Comparison of ENCODE assay signal across 10 mouse cellular contexts in the genomic region with DNA sequence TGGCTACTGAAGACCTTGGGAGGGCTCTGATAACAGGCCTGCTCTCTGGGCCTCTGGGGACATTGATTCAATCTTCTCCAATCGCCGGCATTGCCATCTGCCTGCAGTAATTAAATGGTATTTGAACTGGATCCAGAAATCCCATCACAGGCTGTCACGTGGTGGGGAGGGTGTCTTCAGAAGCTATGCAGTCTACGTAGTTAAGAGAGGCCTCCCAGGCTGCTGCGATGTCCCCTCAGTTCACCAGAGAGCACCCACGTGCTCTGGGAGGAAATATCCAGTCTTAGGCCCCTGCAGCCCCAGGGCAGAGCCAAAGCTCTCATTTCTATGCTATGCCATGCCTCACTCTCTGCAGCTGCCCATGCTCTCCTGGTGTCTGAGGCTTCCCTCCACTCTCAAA. TPM values are rescaled to one million over a fixed set of nuclear protein-coding genes. Genes with fewer than 3 reads are reported as not detected.
A peak's percentile ranks its signal among the peaks of the same experiment; 100 is the strongest.
DNase-seq lines count a peak whose midpoint lies in the region; ATAC-seq and TF ChIP-seq lines count a peak whose summit lies in the region.
"Had no signal": no experiment of that assay in that cellular context is flagged by ENCODE, and none has a peak within 500 bp of the region (broad histone marks: within the 10 kb centered on the region; RNA-seq: fewer than 3 reads in every experiment).

No protein-coding gene starts in this region.

- no peaks in the 10 kb centered on the region for H3K9me3 ChIP-seq in heart, embryonic 10.5 days
- no peaks in the 10 kb centered on the region for H3K9me3 ChIP-seq in heart, embryonic 11.5 days (replicated peaks; ENCODE audit: control insufficient read depth, low read length)
- no peaks in the 10 kb centered on the region for H3K9me3 ChIP-seq in hindbrain, embryonic 14.5 days (ENCODE audit: control insufficient read depth, low read length)
- H3K9me3 ChIP-seq in liver, postnatal 0 days (ENCODE audit: low read length): no peaks in the 10 kb centered on the region
- no peaks in the 10 kb centered on the region for H3K9me3 ChIP-seq in heart, embryonic 12.5 days (replicated peaks)
- H3K9me3 ChIP-seq: embryonic facial prominence, embryonic 12.5 days; stomach, embryonic 15.5 days had no signal

- no peak for TF ChIP-seq CTCF in liver, postnatal 0 days (IDR thresholded peaks at IDR 0.05; ENCODE audit: low read depth)

- DNase-seq in heart, embryonic 10.5 days (ENCODE audit: low spot score): no peak
- DNase-seq in Muller cell, postnatal 12 days (ENCODE audit: inconsistent ontology term): peak; percentile 76
- peak; percentile 71 for DNase-seq in hindbrain, embryonic 14.5 days (ENCODE audit: low spot score)
- no peak for DNase-seq in liver, postnatal 0 days
- no peak for DNase-seq in embryo, embryonic 11 days

- peaks cover 8% of the 10 kb centered on the region for H3K36me3 ChIP-seq in heart, embryonic 10.5 days
- no peaks in the 10 kb centered on the region for H3K36me3 ChIP-seq in heart, embryonic 11.5 days (ENCODE audit: control insufficient read depth, insufficient read depth, low read length)
- H3K36me3 ChIP-seq in hindbrain, embryonic 14.5 days (replicated peaks; ENCODE audit: control insufficient read depth, insufficient read depth): peaks cover 29% of the 10 kb centered on the region
- H3K36me3 ChIP-seq in liver, postnatal 0 days (replicated peaks; ENCODE audit: insufficient read depth, low read length): peaks cover 2% of the 10 kb centered on the region; the same call in 1 of the 2 replicates
- peaks cover 10% of the 10 kb centered on the region for H3K36me3 ChIP-seq in heart, embryonic 12.5 days
- H3K36me3 ChIP-seq: stomach, embryonic 15.5 days had no signal

- H3K27ac ChIP-seq in heart, embryonic 10.5 days: peak overlapping the region; percentile 65; the same call in 1 of the 2 replicates
- H3K27ac ChIP-seq in heart, embryonic 11.5 days (ENCODE audit: low read depth, low read length): no peak overlapping the region
- peak overlapping the region; percentile 58 for H3K27ac ChIP-seq in hindbrain, embryonic 14.5 days
- peak overlapping the region; percentile 60 for H3K27ac ChIP-seq in liver, postnatal 0 days (ENCODE audit: low read depth)
- no peak overlapping the region for H3K27ac ChIP-seq in heart, embryonic 12.5 days (ENCODE audit: poor library complexity, severe bottlenecking)
- H3K27ac ChIP-seq: embryonic facial prominence, embryonic 12.5 days; stomach, embryonic 15.5 days had no signal

- no peak overlapping the region for H3K4me2 ChIP-seq in heart, embryonic 11.5 days
- H3K4me2 ChIP-seq in hindbrain, embryonic 14.5 days (replicated peaks): peak overlapping the region; percentile 11; the same call in 1 of the 2 replicates
- no peak overlapping the region for H3K4me2 ChIP-seq in liver, postnatal 0 days (ENCODE audit: low read depth, low read length)
- no peak overlapping the region for H3K4me2 ChIP-seq in heart, embryonic 12.5 days
- H3K4me2 ChIP-seq: embryonic facial prominence, embryonic 12.5 days; stomach, embryonic 15.5 days had no signal

- 36% methylated on average over 6 of the region's 6 CpGs for WGBS in heart, embryonic 10.5 days
- 25% methylated on average over 6 of the region's 6 CpGs for WGBS in heart, embryonic 11.5 days (ENCODE audit: insufficient replicate concordance)
- WGBS in hindbrain, embryonic 14.5 days: 8% methylated on average over 6 of the region's 6 CpGs
- 54% methylated on average over 6 of the region's 6 CpGs for WGBS in liver, postnatal 0 days (ENCODE audit: insufficient replicate concordance)
- 22% methylated on average over 6 of the region's 6 CpGs for WGBS in heart, embryonic 12.5 days

- TF ChIP-seq EP300 in liver, postnatal 0 days (IDR thresholded peaks at IDR 0.05; ENCODE audit: low read depth): no peak

- H3K27me3 ChIP-seq in heart, embryonic 10.5 days (ENCODE audit: insufficient read depth, poor library complexity, severe bottlenecking): no peaks in the 10 kb centered on the region
- no peaks in the 10 kb centered on the region for H3K27me3 ChIP-seq in heart, embryonic 11.5 days (ENCODE audit: control insufficient read depth, insufficient read depth, low read length)
- no peaks in the 10 kb centered on the region for H3K27me3 ChIP-seq in hindbrain, embryonic 14.5 days (ENCODE audit: control insufficient read depth, insufficient read depth, low read length)
- H3K27me3 ChIP-seq in liver, postnatal 0 days (ENCODE audit: insufficient read depth, low read length): no peaks in the 10 kb centered on the region
- no peaks in the 10 kb centered on the region for H3K27me3 ChIP-seq in heart, embryonic 12.5 days (replicated peaks)
- H3K27me3 ChIP-seq: embryonic facial prominence, embryonic 12.5 days; stomach, embryonic 15.5 days had no signal

- H3K4me1 ChIP-seq in heart, embryonic 10.5 days: peaks cover 64% of the 10 kb centered on the region
- peaks cover 42% of the 10 kb centered on the region for H3K4me1 ChIP-seq in heart, embryonic 11.5 days (ENCODE audit: control insufficient read depth, insufficient read depth, low read length)
- H3K4me1 ChIP-seq in hindbrain, embryonic 14.5 days (replicated peaks; ENCODE audit: control insufficient read depth, insufficient read depth, low read length): peaks cover 71% of the 10 kb centered on the region
- H3K4me1 ChIP-seq in liver, postnatal 0 days (ENCODE audit: insufficient read depth): peaks cover 38% of the 10 kb centered on the region
- H3K4me1 ChIP-seq in heart, embryonic 12.5 days (replicated peaks): peaks cover 57% of the 10 kb centered on the region

- no peak for ATAC-seq in heart, embryonic 11.5 days (replicated peaks; ENCODE audit: insufficient number of reproducible peaks, low FRiP score, low TSS enrichment)
- ATAC-seq in hindbrain, embryonic 14.5 days (ENCODE audit: low FRiP score): peak; percentile 56
- no peak for ATAC-seq in liver, postnatal 0 days
- no peak for ATAC-seq in CD4-positive, CD25-positive, alpha-beta regulatory T cell, adult 4 months
- ATAC-seq in heart, embryonic 12.5 days (ENCODE audit: insufficient number of reproducible peaks, low FRiP score): no peak

- no peak overlapping the region for H3K9ac ChIP-seq in heart, embryonic 11.5 days (ENCODE audit: low read depth, low read length)
- H3K9ac ChIP-seq in hindbrain, embryonic 14.5 days: 0 out of 2 replicates have a peak overlapping the region, but pooled peaks have one; percentile 12
- H3K9ac ChIP-seq in liver, postnatal 0 days (replicated peaks): no peak overlapping the region
- H3K9ac ChIP-seq in heart, embryonic 12.5 days: no peak overlapping the region
- H3K9ac ChIP-seq: embryonic facial prominence, embryonic 12.5 days; stomach, embryonic 15.5 days had no signal

- no peak overlapping the region for H3K4me3 ChIP-seq in heart, embryonic 10.5 days
- H3K4me3 ChIP-seq in heart, embryonic 11.5 days (ENCODE audit: low read depth, low read length): no peak overlapping the region
- H3K4me3 ChIP-seq in hindbrain, embryonic 14.5 days (replicated peaks; ENCODE audit: low read length): no peak overlapping the region
- H3K4me3 ChIP-seq in liver, postnatal 0 days (ENCODE audit: low read depth, low read length): no peak overlapping the region
- H3K4me3 ChIP-seq in heart, embryonic 12.5 days: no peak overlapping the region
- H3K4me3 ChIP-seq: embryonic facial prominence, embryonic 12.5 days; stomach, embryonic 15.5 days had no signal

RNA-seq across cellular contexts. Expression of gene Kif21b, which starts 11.1 kb away (rescaled TPM):
- 4.6 and 5.4 TPM in 2 replicates for polyA plus RNA-seq in heart, embryonic 10.5 days (2016; fragmentation: Nextera tagmentation; extraction: Ambion mirVana)
- polyA plus RNA-seq in heart, embryonic 11.5 days (2014; fragmentation: Nextera tagmentation; extraction: Ambion mirVana): 3.9 TPM in 2 replicates
- 49.4 and 51.7 TPM in 2 replicates for polyA plus RNA-seq in hindbrain, embryonic 14.5 days (2014; fragmentation: Nextera tagmentation; extraction: Ambion mirVana)
- polyA plus RNA-seq in liver, postnatal 0 days (2015; fragmentation: Nextera tagmentation; extraction: Ambion mirVana): 0.91 and 1.1 TPM in 2 replicates
- 10 to 100 TPM; 34.7 to 38.6 TPM for polyA plus RNA-seq in CD4-positive, CD25-positive, alpha-beta regulatory T cell, adult 4 months (2017; shearing (Covaris generic))
- 3.3 and 3.4 TPM in 2 replicates for polyA plus RNA-seq in heart, embryonic 12.5 days (2016; fragmentation: Nextera tagmentation; extraction: Ambion mirVana)

Comparison
In these comparisons a context has a peak if more than half of its experiments do, and no peak if none do; other contexts are left out.
1. H3K27ac ChIP-seq: peak in heart, embryonic 10.5 days (single experiment), hindbrain, embryonic 14.5 days (single experiment) and liver, postnatal 0 days (single experiment); none in heart, embryonic 11.5 days (single experiment) and heart, embryonic 12.5 days (single experiment).
2. DNase-seq: peak in Muller cell, postnatal 12 days (single experiment) and hindbrain, embryonic 14.5 days (single experiment); none in heart, embryonic 10.5 days (single experiment), liver, postnatal 0 days (single experiment) and embryo, embryonic 11 days (single experiment).